Mouse (Mus musculus) thymus, adult 2 months (tissue): ENCODE results near the gene Suclg2.

ENCODE experiments used
- CTCF ChIP-seq: fragments of 200-500 bp; IDR thresholded peaks from 2 replicates; pipeline ENCODE4 v1.5.1; 2012; ENCODE audit warnings: mild to moderate bottlenecking, control low read depth, low read length, moderate library complexity, borderline replicate concordance; ENCODE audit not compliant: control insufficient read depth, poor library complexity, insufficient read depth; ENCODE audit errors: extremely low read depth
- POLR2A ChIP-seq: fragments of 200-500 bp; IDR thresholded peaks from 2 replicates; pipeline ENCODE4 v1.6.1; 2012; ENCODE audit warnings: mild to moderate bottlenecking, low read length, control low read depth, moderate library complexity; ENCODE audit not compliant: control insufficient read depth, poor library complexity, insufficient read depth; ENCODE audit errors: extremely low read depth

- TF ChIP-seq CTCF (no peak), POLR2A (no peak)
Observed at GRCm38 (mm10) chr6:95685242-95685641, 33.4 kb downstream of the Suclg2 start.
